Mouse (Mus musculus) layer of hippocampus, adult 18-20 months (tissue): ENCODE measurements around the gene Nt5m. TPM values are rescaled to one million over a fixed set of nuclear protein-coding genes. Genes with fewer than 3 reads are reported as not detected.

Experiments used
- DNase-seq, 2 experiments: peaks; one replicate each; pipeline ENCODE4 v3.0.0; 2022; ENCODE audit warnings: low spot score in 2 of 2
- total RNA-seq, 2 experiments: library from RNA; stranded (reverse); gene quantifications; 2 replicates each; pipeline ENCODE4 v1.2.3; 2021

Gene Nt5m
- total RNA-seq, 2 experiments from 2014 or later = 55.6 to 56.0 TPM

- DNase-seq = no peak
Observed at GRCm38 (mm10) chr11:59902045-59902726, 62.9 kb downstream of the Nt5m start.

DNA sequence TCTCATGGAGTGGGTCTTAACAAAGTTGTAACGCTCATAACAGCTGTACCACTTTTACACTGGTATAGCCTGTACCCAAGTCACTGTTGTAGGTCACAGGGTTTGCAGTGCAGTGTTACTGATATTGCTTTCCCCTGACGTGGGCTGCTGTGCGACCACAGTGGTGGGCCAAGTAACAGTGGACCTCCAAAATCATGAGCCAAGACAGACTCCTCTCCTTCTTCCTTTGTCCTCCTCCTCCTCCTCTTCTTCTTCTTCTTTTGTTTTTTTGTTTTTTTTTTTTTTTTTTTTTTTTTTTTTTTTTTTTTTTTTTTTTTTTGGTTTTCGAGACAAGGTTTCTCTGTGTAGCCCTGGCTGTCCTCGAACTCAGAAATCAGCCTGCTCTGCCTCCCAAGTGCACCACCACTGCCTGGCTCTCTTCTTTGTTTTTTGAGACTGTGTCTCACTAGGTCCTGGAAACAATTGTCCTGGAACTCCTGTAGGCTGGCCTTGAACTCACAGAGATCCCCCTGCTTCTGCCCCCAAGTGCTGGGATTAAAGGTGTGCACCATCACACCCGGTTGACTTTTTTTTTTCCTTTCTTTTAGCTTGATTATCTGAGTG lies 67.4 kb downstream of the Nt5m start:
- no peak for DNase-seq

DNA sequence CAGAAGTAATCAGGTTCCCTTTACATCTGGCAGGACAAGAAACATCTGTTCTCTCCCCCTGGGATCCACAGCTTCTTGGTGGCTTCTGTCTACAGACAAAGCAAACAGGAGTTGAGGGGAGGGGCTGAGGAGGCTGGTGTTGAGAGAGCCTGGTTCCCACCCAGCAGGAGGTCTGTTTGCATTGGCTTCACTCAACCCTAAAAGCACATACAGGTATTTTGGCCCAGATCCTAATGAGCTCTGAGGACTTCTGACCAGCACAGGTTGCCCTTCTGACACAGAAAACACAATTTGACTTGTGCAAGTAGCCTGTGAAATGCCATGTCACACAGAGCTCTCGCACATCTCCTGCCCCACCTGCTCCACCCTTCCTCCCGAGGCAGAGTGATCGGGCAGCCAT lies 69.2 kb downstream of the Nt5m start:
- DNase-seq = no peak

- no peak for DNase-seq
Observed at GRCm38 (mm10) chr11:59910586-59910985, 71.3 kb downstream of the Nt5m start.

- DNase-seq = no peak
Observed at GRCm38 (mm10) chr11:59911523-59911922, 72.3 kb downstream of the Nt5m start.

GRCm38 (mm10) chr11:59913702-59914101 lies 74.5 kb downstream of the Nt5m start:
- no peak for DNase-seq

- DNase-seq = no peak
Observed at GRCm38 (mm10) chr11:59918014-59918413, 78.8 kb downstream of the Nt5m start.

DNA sequence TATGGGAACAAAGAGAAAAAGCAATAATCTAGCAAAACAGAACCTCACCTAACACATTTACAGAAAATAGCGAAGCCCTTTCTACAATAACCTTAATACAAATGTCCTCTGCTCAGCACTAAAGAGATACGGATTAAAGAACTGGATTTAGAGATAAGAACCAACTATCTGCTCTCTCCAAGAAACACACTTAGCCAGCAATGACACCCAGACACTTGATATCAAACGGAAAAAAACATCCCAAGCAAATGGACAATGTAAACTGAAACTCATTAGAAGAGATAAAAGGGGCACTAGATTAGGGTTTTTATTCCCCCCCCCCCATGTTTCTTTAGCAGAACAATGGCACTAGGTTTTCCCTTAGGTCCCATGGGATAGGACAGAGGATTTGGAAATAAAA lies 80.2 kb downstream of the Nt5m start:
- DNase-seq = no peak

GRCm38 (mm10) chr11:59920331-59920730 lies 81.1 kb downstream of the Nt5m start:
- DNase-seq = no peak

DNA sequence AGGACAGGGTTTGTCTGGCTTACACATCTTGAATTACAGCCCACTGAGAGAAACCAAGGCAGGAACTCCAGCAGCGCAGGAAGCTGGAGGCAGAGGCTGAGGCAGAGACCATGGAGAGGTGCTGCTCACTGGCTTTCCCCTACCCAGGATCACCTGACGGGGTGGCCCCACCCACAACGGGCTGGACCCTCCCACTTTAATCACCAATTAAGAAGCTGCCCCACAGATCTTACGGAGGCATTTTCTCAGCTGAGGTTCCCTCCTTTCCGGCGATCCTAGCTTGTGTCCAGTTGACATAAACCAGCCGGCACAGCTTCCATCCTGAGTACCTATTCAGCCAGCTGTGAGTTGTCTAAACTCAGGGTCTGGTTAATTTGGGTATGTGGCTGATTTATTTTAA lies 82.0 kb downstream of the Nt5m start:
- no peak for DNase-seq

DNA sequence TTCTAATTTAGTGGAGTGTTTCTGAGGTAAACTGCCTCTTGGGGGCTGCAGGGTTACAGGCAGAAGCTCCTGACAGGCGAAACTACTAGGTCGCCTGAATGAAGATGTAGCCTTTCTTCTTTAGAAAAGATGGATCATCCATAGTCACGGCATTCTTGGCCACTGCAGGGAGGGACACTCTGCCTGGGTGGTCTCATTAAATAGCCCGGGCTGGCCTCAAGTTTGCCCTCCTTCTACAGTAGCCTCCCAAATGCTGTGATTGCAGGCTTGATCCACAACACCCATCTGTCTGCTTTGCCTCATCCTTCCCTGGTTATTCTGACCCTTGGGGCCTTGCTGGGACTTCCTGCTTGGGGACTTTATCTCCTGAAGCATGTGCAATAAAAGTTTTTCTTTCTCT lies 90.8 kb downstream of the Nt5m start:
- DNase-seq = no peak

Other genes starting within 250 kb of the Nt5m start
- not detected for gene Olfr223, start 246.2 kb upstream of the Nt5m start, total RNA-seq
- gene Mprip, start 178.1 kb upstream of the Nt5m start, total RNA-seq = 100 to 1,000 TPM; 283 to 287 TPM
- gene Pld6, start 51.8 kb upstream of the Nt5m start, total RNA-seq = under 1 TPM; 0.35 to 0.61 TPM
- gene Flcn, start 29.4 kb upstream of the Nt5m start, total RNA-seq = 10 to 100 TPM; 51.5 to 51.8 TPM
- 10 to 100 TPM; 72.0 to 73.3 TPM for gene Cops3, start 391 bp downstream of the Nt5m start, total RNA-seq
- 10 to 100 TPM; 42.6 to 43.5 TPM for gene Med9, start 108.8 kb downstream of the Nt5m start, total RNA-seq
- 10 to 100 TPM; 58.8 to 74.2 TPM for gene Rasd1, start 125.5 kb downstream of the Nt5m start, total RNA-seq
- 1 to 10 TPM; 2.4 to 7.8 TPM for gene Pemt, start 207.0 kb downstream of the Nt5m start, total RNA-seq